Mouse (Mus musculus) midbrain, embryonic 12.5 days (tissue): Measurements from ENCODE around the gene 4930590J08Rik. TPM values are rescaled to one million over a fixed set of nuclear protein-coding genes. Genes with fewer than 3 reads are reported as not detected.
"Not testable (repeated sequence)": the region's sequence is repeated elsewhere in the genome, so short reads cannot be mapped to it uniquely, and the experiment has no call there.

Source experiments
- ATAC-seq: fragments of 200-750 bp; cut with Nextera tagmentation; 2 replicates; pipeline ENCODE4 v1.8.0; 2017; ENCODE audit warnings: low read depth, moderate TSS enrichment, moderate library complexity; ENCODE audit not compliant: low FRiP score
- H3K27ac ChIP-seq: fragments of 300-500 bp; sonication (generic); replicated peaks from 2 replicates; pipeline ENCODE4 v1.5.1; 2016; ENCODE audit warnings: mild to moderate bottlenecking
- H3K27me3 ChIP-seq: fragments of 300-500 bp; sonication (generic); 2 replicates; pipeline ENCODE4 v1.6.1; 2016; ENCODE audit warnings: mild to moderate bottlenecking
- H3K36me3 ChIP-seq: fragments of 300-500 bp; sonication (generic); 2 replicates; pipeline ENCODE4 v1.6.1; 2016
- H3K4me1 ChIP-seq: fragments of 300-500 bp; sonication (generic); 2 replicates; pipeline ENCODE4 v1.6.1; 2016
- H3K4me2 ChIP-seq: fragments of 300-500 bp; sonication (generic); replicated peaks from 2 replicates; pipeline ENCODE4 v1.6.1; 2016; ENCODE audit warnings: mild to moderate bottlenecking, moderate library complexity
- H3K4me3 ChIP-seq: fragments of 300-500 bp; sonication (generic); 2 replicates; pipeline ENCODE4 v1.5.1; 2016; ENCODE audit warnings: mild to moderate bottlenecking
- H3K9ac ChIP-seq: fragments of 300-500 bp; sonication (generic); replicated peaks from 2 replicates; pipeline ENCODE4 v1.6.1; 2016; ENCODE audit warnings: mild to moderate bottlenecking, moderate library complexity
- H3K9me3 ChIP-seq: fragments of 300-500 bp; sonication (generic); 2 replicates; pipeline ENCODE4 v1.6.1; 2016; ENCODE audit warnings: mild to moderate bottlenecking
- WGBS: fragments of 180-500 bp; shearing (Covaris S2); methylation state at CpG from one replicate; pipeline ENCODE4 v1.1.7; 2016; 5-methylcytosine and 5-hydroxymethylcytosine counted together
- polyA plus RNA-seq: library from polyadenylated mRNA; unstranded; fragments of >200 nt; fragmentation: Nextera tagmentation; extraction: Ambion mirVana; gene quantifications from 2 replicates; pipeline ENCODE4 v1.2.1, GENCODE M21; 2016

4930590J08Rik gene
- 0.86 and 1.2 TPM in 2 replicates for polyA plus RNA-seq

DNA sequence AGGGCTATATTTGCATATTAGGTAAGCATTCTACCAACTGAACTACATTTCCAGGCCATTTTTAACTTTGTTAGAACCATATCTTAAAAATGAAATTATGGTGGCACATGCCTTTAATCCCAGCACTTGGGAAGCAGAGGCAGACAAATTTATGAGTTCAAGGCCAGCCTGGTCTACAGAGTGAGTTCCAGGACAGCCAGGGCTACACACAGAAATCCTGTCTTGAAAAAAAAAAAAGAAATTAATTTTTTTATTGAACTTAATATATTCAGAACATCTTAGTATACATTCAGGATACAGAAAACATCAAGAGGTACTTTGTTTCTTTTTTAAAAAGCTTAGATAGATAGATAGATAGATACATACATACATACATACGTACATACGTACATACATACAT is at the start of gene 4930590J08Rik:
TSS of gene 4930590J08Rik (plus strand) at position 301 of the 400 bp plus-strand sequence.
- 93% methylated on average over 2 of the region's 2 CpGs for WGBS
- not testable (repeated sequence) for H3K27me3 ChIP-seq, ATAC-seq, H3K4me1 ChIP-seq, H3K9me3 ChIP-seq, H3K4me2 ChIP-seq, H3K4me3 ChIP-seq, H3K27ac ChIP-seq, H3K9ac ChIP-seq
- H3K36me3 ChIP-seq = peaks cover 38% of the 10 kb centered on the region

DNA sequence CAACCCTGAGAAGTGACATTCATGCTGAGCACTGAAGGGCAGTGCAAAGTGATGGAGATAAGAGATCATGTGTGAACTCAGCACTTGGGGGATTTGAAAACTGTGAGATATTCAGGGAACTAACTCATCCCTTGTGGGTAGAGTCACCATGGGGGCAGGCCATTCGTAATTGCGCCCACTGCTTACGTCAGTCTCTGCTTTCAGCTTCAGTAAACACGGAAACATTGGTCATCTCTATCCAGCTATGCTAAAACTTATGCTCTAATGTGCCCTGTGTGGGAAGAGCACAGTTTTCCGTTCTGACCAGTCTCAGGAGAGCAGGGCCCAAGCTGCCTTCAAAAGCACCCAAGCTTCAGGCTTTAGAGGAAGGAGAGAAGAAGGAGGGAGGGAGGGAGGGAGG is 44.3 kb upstream of the 4930590J08Rik start:
- Histone ChIP-seq H3K27ac (no peak overlapping the region), H3K9me3 (no peaks in the 10 kb centered on the region), H3K9ac (no peak overlapping the region), H3K4me1 (no peaks in the 10 kb centered on the region), H3K4me3 (no peak overlapping the region), H3K27me3 (peaks cover 5% of the 10 kb centered on the region; the same call in 1 of the 2 replicates), H3K4me2 (no peak overlapping the region), H3K36me3 (no peaks in the 10 kb centered on the region)
- no peak for ATAC-seq
- 81% methylated on average over 5 of the region's 5 CpGs for WGBS

DNA sequence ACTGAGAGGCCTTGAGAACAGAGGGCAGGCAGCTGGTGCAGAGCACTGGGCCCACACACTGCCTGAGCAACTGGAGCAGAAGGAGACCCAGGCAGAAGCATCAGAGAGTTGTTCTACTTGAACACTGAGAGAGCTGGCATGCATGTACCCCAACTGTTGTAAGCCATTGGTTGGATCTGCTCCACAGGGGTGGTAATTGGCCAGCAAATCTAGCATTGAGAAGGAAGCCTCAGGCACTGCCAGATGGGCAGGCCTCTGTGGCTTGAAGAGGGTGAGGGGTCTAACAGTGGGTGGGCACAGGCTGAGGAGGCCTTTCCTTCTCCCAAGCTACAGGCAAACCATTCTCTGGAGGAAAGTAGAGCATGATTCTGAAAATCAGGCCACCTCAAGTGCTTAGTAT is 39.8 kb upstream of the 4930590J08Rik start:
- H3K27ac ChIP-seq = no peak overlapping the region
- H3K4me1 ChIP-seq = no peaks in the 10 kb centered on the region
- H3K27me3 ChIP-seq = no peaks in the 10 kb centered on the region; the same call in 1 of the 2 replicates
- no peaks in the 10 kb centered on the region for H3K9me3 ChIP-seq
- H3K36me3 ChIP-seq = no peaks in the 10 kb centered on the region
- no peak overlapping the region for H3K4me2 ChIP-seq
- H3K4me3 ChIP-seq = no peak overlapping the region
- H3K9ac ChIP-seq = no peak overlapping the region
- no peak for ATAC-seq

DNA sequence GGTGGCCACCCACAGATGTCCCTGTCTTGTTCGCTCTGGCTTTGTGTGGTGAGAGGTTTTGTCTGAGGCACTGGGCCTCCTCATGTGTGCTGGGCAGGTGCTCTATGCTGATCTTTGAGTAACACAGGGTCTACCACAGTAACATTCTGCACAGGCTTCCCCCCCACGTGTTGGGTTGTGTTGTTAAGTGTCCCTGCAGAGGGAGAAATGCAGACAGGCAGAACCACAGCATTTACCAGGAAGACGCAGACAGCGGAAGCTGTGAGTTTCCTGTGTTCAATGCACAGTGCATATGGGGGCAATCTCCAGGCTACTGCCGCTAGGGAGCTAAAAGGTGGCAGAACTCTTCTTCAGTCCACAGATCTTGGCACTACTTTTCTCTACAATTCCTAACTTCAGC is 38.0 kb upstream of the 4930590J08Rik start:
- Histone ChIP-seq H3K9me3 (no peaks in the 10 kb centered on the region), H3K4me1 (no peaks in the 10 kb centered on the region), H3K27me3 (no peaks in the 10 kb centered on the region; the same call in 1 of the 2 replicates), H3K9ac (no peak overlapping the region), H3K36me3 (no peaks in the 10 kb centered on the region), H3K4me2 (no peak overlapping the region), H3K4me3 (no peak overlapping the region), H3K27ac (no peak overlapping the region)
- 78% methylated on average over 5 of the region's 5 CpGs for WGBS
- no peak for ATAC-seq

DNA sequence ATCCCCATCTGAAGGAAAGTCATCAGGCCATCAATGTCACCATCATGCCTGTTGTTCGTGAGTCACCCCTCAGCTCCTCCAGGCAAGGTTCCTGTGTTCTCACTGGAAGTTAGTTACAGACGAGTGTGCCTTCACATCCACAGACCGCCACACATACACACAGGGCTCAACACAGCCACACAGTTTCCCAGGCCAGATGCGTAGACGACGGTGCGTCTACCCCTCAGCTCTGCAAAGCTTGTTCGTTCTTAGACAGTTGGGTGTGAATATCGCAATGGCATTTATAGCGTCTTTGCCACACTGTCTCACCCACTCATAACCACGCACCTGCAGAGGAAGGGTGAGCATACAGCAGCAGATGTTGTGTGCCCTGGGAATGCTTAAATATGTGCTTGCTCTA is 37.0 kb upstream of the 4930590J08Rik start:
- H3K9ac ChIP-seq = no peak overlapping the region
- WGBS = 90% methylated on average over 11 of the region's 11 CpGs
- ATAC-seq = no peak
- H3K4me1 ChIP-seq = no peaks in the 10 kb centered on the region
- H3K4me3 ChIP-seq = no peak overlapping the region
- peaks cover 5% of the 10 kb centered on the region for H3K27me3 ChIP-seq
- no peak overlapping the region for H3K4me2 ChIP-seq
- no peaks in the 10 kb centered on the region for H3K36me3 ChIP-seq
- H3K9me3 ChIP-seq = no peaks in the 10 kb centered on the region
- H3K27ac ChIP-seq = no peak overlapping the region

DNA sequence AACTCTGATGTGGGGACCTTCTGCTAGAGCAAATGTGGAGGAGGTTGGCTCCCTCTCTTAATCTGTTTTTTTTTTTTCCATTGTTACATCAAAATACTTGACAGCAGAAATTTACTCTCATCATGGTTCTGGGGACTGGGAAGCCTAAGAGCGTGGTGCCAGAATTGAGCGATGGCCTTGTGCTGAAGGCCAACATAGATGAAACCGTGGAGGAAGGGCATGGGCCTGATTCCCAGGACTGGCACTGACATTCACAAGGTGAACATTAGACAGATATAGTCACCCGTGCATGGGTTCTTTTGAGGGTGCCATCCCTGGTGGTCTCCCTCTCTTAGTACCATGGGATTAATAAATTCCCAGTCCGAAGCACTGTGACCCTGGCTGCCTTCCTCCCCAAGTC is 34.5 kb upstream of the 4930590J08Rik start:
- Histone ChIP-seq H3K9ac (no peak overlapping the region), H3K27ac (no peak overlapping the region), H3K27me3 (peaks cover 22% of the 10 kb centered on the region), H3K4me3 (no peak overlapping the region), H3K9me3 (no peaks in the 10 kb centered on the region), H3K4me1 (no peaks in the 10 kb centered on the region), H3K36me3 (no peaks in the 10 kb centered on the region), H3K4me2 (no peak overlapping the region)
- WGBS = 88% methylated on average over 5 of the region's 5 CpGs
- ATAC-seq = no peak

DNA sequence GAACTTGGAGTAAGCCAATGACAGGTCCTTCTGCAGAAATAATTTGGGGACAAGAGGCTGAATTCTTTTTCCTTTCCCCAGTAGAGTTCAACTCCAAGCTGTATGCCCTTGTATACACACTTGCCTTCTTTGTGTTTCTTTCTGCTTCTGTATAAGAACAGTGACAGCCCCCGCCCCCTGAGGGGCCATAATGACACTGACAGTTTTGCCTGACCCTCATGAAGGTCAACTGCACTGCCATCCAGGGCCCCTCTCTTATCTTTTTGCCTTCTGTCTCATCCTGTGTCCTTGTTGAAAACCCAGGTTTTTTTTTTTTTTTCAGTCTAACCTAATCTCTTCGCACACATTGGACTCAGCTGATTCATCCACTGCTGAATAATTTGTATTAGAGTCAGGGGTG is 29.8 kb upstream of the 4930590J08Rik start:
- 61% methylated on average over 2 of the region's 2 CpGs for WGBS
- Histone ChIP-seq H3K27ac (no peak overlapping the region), H3K4me2 (no peak overlapping the region), H3K4me1 (peaks cover 3% of the 10 kb centered on the region; the same call in 1 of the 2 replicates), H3K9me3 (no peaks in the 10 kb centered on the region), H3K4me3 (no peak overlapping the region), H3K36me3 (no peaks in the 10 kb centered on the region), H3K9ac (no peak overlapping the region), H3K27me3 (peaks cover 29% of the 10 kb centered on the region; the same call in 1 of the 2 replicates)
- ATAC-seq = no peak

DNA sequence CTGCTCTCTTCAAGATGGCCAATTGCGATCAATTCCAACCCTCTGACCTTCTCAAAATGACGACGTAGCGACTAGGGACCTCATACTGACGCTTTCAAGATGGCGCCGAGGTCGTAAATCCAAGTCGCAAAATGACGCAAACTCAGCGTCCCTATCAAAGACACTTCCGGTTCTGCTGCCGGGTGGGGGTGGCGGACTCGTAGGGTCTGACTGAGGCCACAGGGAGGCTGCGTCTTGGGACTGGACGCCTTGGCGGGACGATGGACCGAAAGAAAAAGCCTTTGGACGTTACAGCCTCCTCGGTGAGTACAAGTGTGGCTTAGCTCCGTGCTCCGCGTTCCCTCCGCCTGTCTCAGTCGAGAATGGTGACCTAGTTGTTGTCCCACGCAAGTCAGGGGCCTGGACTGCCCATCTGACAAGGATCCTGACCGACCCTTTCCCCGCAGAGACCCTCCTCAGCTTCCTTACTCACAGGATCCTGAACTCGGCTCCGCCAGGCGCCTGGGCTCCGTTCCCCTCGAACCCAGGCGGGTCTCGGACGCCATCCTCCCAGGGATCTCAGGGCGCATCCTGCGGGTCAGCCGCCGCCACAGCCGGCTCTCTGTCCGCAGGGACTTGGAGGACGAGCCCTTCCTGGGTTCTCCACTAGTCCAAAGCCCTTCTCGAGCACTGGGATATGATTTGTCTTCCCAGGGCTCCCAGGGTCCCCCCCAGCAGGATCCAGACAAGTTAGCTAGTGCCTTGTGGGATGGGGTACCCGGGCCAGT is 24.5 kb upstream of the 4930590J08Rik start, which contains the start of gene Ccdc174:
TSS of gene Ccdc174 (plus strand) at position 169 of the 767 bp plus-strand sequence.
- no peaks in the 10 kb centered on the region for H3K9me3 ChIP-seq
- peak within 1 kb of the TSS; percentile 95 for H3K9ac ChIP-seq
- H3K36me3 ChIP-seq = peaks cover 18% of the 10 kb centered on the region
- peak; percentile 89 for ATAC-seq
- peak within 1 kb of the TSS; percentile 77 for H3K4me2 ChIP-seq
- H3K4me1 ChIP-seq = peaks cover 18% of the 10 kb centered on the region
- H3K27me3 ChIP-seq = 0 out of 2 replicates have a peak, but pooled peaks cover 7% of the 10 kb centered on the region
- under 1% methylated on average over 45 of the region's 47 CpGs for WGBS
- peak within 1 kb of the TSS; percentile 95 for H3K4me3 ChIP-seq
- H3K27ac ChIP-seq = peak within 1 kb of the TSS; percentile 77

DNA sequence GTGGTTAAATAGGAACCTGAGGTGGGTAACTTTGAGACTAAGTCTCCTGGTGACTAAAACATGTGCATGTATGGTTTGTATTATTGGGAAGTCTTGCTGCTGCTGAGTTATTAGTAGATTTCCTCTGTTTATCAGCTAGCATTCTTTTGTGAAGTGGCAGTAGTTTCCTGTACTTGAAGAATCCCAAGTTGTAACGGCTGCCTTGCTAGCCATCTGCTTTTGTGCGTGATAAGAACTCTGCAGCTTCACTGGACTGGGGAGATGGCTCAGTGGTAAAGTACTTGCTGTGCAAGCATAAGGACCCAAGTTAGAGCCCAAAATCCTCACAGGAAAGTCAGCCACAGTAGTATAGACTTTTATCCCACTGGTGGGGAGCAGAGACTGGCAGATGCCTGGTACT is 18.8 kb upstream of the 4930590J08Rik start:
- WGBS = 91% methylated on average over 2 of the region's 2 CpGs
- no peaks in the 10 kb centered on the region for H3K27me3 ChIP-seq
- H3K9me3 ChIP-seq = no peaks in the 10 kb centered on the region
- H3K9ac ChIP-seq = no peak overlapping the region
- no peak overlapping the region for H3K4me3 ChIP-seq
- H3K4me1 ChIP-seq = peaks cover 11% of the 10 kb centered on the region
- H3K36me3 ChIP-seq = peaks cover 68% of the 10 kb centered on the region
- H3K4me2 ChIP-seq = no peak overlapping the region
- no peak for ATAC-seq
- H3K27ac ChIP-seq = no peak overlapping the region

DNA sequence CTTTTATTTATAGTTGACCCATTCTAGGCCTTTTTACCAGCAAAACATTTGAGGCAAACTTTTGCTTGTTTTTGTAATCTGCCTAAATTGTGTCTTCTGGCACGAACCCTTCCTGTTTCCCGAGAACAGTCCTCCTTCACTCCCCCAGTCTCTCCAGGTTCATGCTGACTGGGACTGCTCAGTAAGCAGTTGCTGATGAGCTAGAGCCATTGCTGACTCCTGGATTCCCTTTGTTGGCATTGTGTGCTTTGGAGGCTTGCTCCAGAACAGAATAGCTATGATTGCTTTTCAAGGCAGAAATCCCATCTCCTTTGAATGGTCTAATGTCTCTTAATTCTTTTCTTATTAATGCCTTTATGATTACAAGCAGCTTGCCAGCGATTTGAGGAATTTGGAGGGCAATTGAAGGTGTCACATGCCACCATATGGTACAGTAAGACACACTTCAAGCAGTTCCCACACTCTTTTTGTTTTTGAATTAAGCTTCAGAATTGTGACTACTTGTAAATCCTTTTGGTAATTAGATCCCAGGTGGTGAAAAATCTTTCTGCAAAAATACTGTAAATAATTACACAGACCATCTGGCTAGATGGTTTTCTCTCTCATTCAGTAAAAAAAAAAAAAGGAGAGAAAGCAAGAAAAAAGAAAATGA is 13.2 kb upstream of the 4930590J08Rik start:
- H3K27ac ChIP-seq = no peak overlapping the region
- no peak overlapping the region for H3K9ac ChIP-seq
- H3K9me3 ChIP-seq = no peaks in the 10 kb centered on the region
- H3K4me2 ChIP-seq = no peak overlapping the region
- no peaks in the 10 kb centered on the region for H3K4me1 ChIP-seq
- H3K36me3 ChIP-seq = peaks cover 86% of the 10 kb centered on the region
- 79% methylated on average over 3 of the region's 3 CpGs for WGBS
- H3K27me3 ChIP-seq = no peaks in the 10 kb centered on the region
- ATAC-seq = no peak
- H3K4me3 ChIP-seq = no peak overlapping the region

DNA sequence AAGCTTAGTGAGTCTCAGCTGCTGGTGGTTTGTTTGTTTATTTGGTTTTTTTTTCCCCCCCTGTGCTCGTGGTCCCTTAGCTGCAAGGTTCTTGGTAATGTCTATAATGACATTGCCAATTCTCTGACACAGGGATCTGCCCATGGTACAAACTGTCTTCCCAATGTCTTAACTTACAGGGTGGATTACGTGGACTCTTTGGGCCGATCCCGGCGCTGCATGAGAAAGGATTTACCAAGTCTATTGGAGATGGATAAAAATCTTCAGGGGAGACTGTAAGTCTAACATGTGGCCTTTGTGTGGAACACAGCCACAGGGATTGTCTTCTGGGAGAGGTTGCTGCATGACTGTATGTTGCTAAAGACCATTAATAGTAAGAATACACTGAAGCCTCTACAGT is 12.0 kb upstream of the 4930590J08Rik start:
- Histone ChIP-seq H3K9me3 (no peaks in the 10 kb centered on the region), H3K36me3 (peaks cover 88% of the 10 kb centered on the region), H3K4me1 (no peaks in the 10 kb centered on the region), H3K27me3 (no peaks in the 10 kb centered on the region), H3K27ac (no peak overlapping the region), H3K4me3 (no peak overlapping the region), H3K4me2 (no peak overlapping the region), H3K9ac (no peak overlapping the region)
- no peak for ATAC-seq
- WGBS = 95% methylated on average over 5 of the region's 5 CpGs

DNA sequence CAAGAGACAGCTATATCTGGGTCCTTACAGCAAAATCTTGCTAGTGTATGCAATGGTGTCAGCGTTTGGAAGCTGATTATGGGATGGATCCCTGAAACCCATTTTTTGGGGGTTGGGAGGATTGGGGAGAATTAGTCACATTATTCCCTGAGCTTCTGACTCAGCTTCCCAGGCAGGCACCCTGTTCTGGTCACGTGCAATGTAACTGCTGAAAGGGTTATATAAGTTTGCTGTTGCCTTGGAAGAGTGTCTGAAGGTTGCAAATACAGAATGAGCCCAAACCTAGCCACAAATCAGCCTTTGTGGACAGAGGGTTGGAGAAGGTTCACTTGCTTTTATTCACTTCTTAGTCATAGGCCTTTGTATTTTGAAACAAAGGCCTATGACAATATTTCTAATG is 10.8 kb upstream of the 4930590J08Rik start:
- Histone ChIP-seq H3K27ac (no peak overlapping the region), H3K4me3 (no peak overlapping the region), H3K4me2 (no peak overlapping the region), H3K27me3 (no peaks in the 10 kb centered on the region), H3K36me3 (peaks cover 89% of the 10 kb centered on the region), H3K4me1 (no peaks in the 10 kb centered on the region), H3K9me3 (no peaks in the 10 kb centered on the region), H3K9ac (no peak overlapping the region)
- no peak for ATAC-seq
- WGBS = 95% methylated on average over 2 of the region's 2 CpGs
